Mouse (Mus musculus): Measurements from ENCODE around the gene Kremen1. TPM values are rescaled to one million over a fixed set of nuclear protein-coding genes. Genes with fewer than 3 reads are reported as not detected.
A peak's percentile ranks its signal among the peaks of the same experiment; 100 is the strongest.

Kremen1 gene
- polyA plus RNA-seq, 1 experiment from 2014 or later = 12.1 TPM

GRCm38 (mm10) chr11:5239706-5240690 is 21.4 kb downstream of the Kremen1 start:
- Histone ChIP-seq H3K4me3 (peak overlapping the region; percentile 21; the same call in 1 of the 2 replicates), H3K27me3 (ENCODE audit: insufficient read depth, poor library complexity, severe bottlenecking) (no peaks in the 10 kb centered on the region)

DNA sequence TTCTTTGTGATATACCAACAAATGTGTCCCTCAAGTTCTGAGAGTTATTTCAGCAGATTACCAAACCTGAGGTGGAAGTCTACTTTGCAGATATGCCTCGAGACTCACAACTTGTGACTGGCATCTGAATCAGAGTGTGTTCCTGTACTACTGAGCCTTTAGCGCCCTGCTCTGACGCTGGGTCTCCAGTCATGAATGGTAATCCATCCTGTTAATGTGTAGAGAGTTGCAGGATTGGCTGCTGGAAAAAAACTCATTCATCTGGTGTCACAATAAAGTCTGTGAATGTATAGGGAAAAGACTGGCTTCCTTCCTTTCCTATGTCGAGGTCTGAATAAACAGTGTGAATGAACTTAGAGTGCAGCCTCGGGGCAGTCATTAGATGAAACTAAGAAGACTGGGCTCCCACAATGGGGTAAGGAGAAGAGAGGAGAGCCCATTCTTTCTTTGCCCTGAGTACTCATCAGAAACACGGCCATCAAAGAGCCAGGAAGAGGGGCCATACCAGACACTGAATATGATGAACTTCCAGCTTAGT is 41.4 kb downstream of the Kremen1 start:
- H3K27ac ChIP-seq = no peak overlapping the region
- H3K9me3 ChIP-seq = no peaks in the 10 kb centered on the region
- DNase-seq (ENCODE audit: low spot score) = no peak
- WGBS = 58% methylated on average over 6 of the region's 6 CpGs
- H3K4me1 ChIP-seq (replicated peaks) = 0 out of 2 replicates have a peak, but pooled peaks cover 12% of the 10 kb centered on the region
- no peak overlapping the region for H3K4me3 ChIP-seq
- H3K36me3 ChIP-seq = no peaks in the 10 kb centered on the region
- no peaks in the 10 kb centered on the region for H3K27me3 ChIP-seq (ENCODE audit: insufficient read depth, poor library complexity, severe bottlenecking)

More at GRCm38 (mm10) chr11:5239706-5240690, 21.4 kb downstream of the Kremen1 start:
- peak overlapping the region; percentile 81 for H3K27ac ChIP-seq
- DNase-seq (ENCODE audit: low spot score) = peak; percentile 61
- no peaks in the 10 kb centered on the region for H3K9me3 ChIP-seq
- peaks cover 52% of the 10 kb centered on the region for H3K4me1 ChIP-seq (replicated peaks)
- 12% methylated on average over 10 of the region's 10 CpGs for WGBS
- H3K36me3 ChIP-seq = peaks cover 38% of the 10 kb centered on the region

DNA sequence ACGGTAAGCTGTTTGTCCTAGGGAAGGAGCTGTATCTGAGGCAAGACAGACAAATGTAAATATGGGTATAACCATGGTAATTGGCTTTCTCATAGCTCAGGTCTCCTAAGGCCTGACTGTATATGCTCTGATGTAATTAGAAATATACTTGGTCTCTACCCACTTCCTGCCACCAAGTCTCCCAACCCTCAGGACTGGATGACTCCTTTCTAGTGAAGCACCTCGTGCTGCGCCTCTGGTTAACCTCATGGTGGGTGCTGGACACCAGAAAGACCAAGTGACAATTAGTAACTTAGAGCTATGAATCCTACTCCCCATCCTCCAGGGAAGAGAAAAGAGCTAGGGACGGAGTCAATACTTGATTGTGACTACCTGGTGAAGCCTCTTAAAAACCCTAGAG is 42.0 kb downstream of the Kremen1 start:
- H3K9me3 ChIP-seq = no peaks in the 10 kb centered on the region
- WGBS = 94% methylated on average over 4 of the region's 4 CpGs
- no peak overlapping the region for H3K27ac ChIP-seq
- H3K27me3 ChIP-seq (ENCODE audit: insufficient read depth, poor library complexity, severe bottlenecking) = no peaks in the 10 kb centered on the region
- 0 out of 2 replicates have a peak, but pooled peaks cover 12% of the 10 kb centered on the region for H3K4me1 ChIP-seq (replicated peaks)
- DNase-seq (ENCODE audit: low spot score) = no peak
- H3K4me3 ChIP-seq = no peak overlapping the region
- H3K36me3 ChIP-seq = 0 out of 2 replicates have a peak, but pooled peaks cover 3% of the 10 kb centered on the region

DNA sequence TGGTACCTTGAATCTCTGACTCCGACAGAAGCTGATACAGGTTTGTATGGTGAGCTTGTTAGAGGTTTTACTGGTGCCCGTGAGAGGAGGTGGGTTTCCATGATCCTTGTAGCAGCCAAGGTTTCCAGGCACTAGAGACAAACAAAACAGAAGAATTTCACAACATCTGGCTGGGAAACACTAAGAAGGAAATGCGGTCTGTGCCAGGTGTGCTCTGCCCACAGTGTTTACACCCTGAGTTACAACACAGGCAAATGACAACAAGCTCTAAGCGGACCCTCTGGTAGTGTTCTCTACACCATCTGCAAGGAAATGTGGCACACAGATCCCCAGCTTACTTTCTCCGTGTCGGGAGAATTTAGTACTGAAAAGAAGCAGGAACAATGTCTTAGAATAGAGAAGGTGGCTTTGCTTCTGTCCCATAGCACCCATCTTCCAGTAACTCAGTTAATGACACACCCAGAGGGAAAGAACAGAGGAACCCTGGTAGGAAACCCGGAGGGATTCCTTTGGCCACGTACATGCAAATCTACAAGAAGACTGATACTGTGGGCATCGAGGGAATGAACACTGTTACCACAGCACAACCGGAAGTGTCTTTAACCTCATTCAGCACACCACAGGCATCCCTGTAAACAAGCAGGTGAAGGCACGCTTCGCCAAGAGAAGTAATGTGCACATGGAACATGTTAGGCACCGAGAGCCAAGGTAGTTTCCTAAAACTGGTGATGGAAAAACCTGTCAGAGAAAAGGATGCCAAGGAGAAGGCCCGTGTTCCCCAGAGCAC is 45.8 kb downstream of the Kremen1 start:
- no peak for DNase-seq (ENCODE audit: low spot score)
- no peaks in the 10 kb centered on the region for H3K27me3 ChIP-seq (ENCODE audit: insufficient read depth, poor library complexity, severe bottlenecking)
- H3K36me3 ChIP-seq = 0 out of 2 replicates have a peak, but pooled peaks cover 10% of the 10 kb centered on the region
- WGBS = 88% methylated on average over 14 of the region's 14 CpGs
- no peak overlapping the region for H3K27ac ChIP-seq
- H3K9me3 ChIP-seq = no peaks in the 10 kb centered on the region
- no peak overlapping the region for H3K4me3 ChIP-seq
- 0 out of 2 replicates have a peak, but pooled peaks cover 6% of the 10 kb centered on the region for H3K4me1 ChIP-seq (replicated peaks)

- 92% methylated on average over 6 of the region's 6 CpGs for WGBS
- no peak overlapping the region for H3K27ac ChIP-seq
- DNase-seq (ENCODE audit: low spot score) = no peak
Observed at GRCm38 (mm10) chr11:5214483-5215040, 46.8 kb downstream of the Kremen1 start.

DNA sequence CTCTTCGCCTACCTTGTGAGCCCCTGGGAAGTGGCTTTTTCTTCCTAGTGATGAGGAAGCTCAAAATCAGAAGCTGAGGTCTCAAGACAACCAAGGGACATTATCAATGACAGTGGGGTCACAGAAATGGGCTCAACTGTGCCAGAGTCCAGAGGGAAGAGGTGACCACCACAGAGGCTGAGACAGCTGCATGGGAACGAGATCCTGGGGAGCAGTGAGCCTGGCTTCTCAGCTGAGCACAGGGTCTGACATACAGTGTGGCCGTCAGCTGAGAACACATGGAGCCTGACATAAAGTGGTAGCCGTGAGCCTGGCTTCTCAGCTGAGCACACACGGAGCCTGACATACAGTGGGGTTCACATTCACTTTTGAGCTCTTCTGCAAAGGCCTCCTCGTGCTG is 58.3 kb downstream of the Kremen1 start:
- H3K27me3 ChIP-seq (ENCODE audit: insufficient read depth, poor library complexity, severe bottlenecking) = no peaks in the 10 kb centered on the region
- 89% methylated on average over 6 of the region's 6 CpGs for WGBS
- no peak overlapping the region for H3K4me3 ChIP-seq
- no peak for DNase-seq (ENCODE audit: low spot score)
- H3K4me1 ChIP-seq (replicated peaks) = peaks cover 42% of the 10 kb centered on the region
- no peaks in the 10 kb centered on the region for H3K9me3 ChIP-seq
- no peak overlapping the region for H3K27ac ChIP-seq
- peaks cover 39% of the 10 kb centered on the region for H3K36me3 ChIP-seq

More at GRCm38 (mm10) chr11:5214483-5215040, 46.8 kb downstream of the Kremen1 start:
- Histone ChIP-seq H3K4me3 (no peak overlapping the region), H3K36me3 (peaks cover 13% of the 10 kb centered on the region), H3K27me3 (ENCODE audit: insufficient read depth, poor library complexity, severe bottlenecking) (no peaks in the 10 kb centered on the region), H3K4me1 (replicated peaks) (no peaks in the 10 kb centered on the region), H3K9me3 (no peaks in the 10 kb centered on the region)

DNA sequence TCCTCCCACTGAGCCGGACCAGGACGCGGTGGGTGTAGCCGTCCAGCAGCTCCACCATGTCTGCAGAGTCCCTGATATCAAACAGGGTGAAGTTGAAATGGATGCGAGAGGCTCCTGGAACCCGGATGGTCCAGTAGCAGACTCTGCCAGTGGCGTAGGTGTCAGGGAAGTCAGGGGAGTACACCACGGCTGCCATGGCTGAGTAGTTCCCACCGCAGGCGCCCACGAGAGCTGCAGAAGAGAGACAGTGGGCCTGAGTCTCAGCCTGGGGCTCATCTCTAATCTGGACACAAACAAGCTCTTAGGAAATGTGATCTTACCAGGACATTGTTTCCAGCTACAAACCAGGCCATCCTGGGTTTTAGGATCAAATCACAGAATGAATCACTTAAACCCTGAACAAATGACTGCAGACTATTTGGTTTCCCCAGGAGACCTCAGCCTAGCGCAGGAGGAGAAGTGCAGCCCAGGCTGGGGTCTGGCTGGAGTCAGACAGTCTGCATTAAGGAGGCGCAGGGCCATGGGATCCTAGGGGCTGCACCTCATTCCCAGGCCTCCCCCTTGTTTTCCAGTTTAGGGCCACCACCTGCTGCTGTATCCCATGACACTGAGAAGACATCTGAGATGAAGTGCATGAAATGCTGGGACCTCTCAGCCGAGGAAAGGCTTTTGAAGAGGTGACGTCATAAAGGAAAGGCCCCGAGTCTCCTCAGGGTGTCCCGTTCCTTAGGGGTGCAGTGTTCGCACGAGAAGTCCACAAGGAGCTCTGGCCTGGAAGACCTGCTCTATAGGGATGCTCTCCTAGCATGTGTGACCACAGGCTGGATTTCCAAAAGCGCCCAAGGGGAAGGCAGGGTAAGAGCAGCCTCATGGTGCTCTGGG is 59.3 kb downstream of the Kremen1 start:
- Histone ChIP-seq H3K27me3 (ENCODE audit: insufficient read depth, poor library complexity, severe bottlenecking) (no peaks in the 10 kb centered on the region), H3K27ac (peak overlapping the region; percentile 71), H3K4me3 (no peak overlapping the region), H3K9me3 (no peaks in the 10 kb centered on the region), H3K36me3 (peaks cover 39% of the 10 kb centered on the region), H3K4me1 (replicated peaks) (peaks cover 39% of the 10 kb centered on the region)
- DNase-seq (ENCODE audit: low spot score) = no peak
- WGBS = 84% methylated on average over 20 of the region's 20 CpGs

DNA sequence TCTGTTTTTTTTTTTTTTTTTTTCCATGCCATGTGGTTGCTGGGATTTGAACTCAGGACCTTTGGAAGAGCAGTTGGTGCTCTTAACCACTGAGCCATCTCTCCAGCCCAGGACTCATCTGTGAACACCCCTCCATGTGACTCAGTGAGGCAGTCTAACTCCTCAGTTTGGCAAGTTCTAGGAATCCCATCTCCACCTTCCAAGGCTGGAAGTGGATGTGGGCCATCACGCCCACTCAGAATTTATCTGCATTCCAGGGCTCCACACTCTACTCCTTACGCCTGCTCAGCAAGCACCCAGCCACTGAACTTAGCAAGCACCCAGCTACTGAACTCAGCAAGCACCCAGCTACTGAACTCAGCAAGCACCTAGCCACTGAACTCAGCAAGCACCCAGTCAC is 61.5 kb downstream of the Kremen1 start:
- 88% methylated on average over 2 of the region's 2 CpGs for WGBS
- Histone ChIP-seq H3K4me1 (replicated peaks) (peaks cover 39% of the 10 kb centered on the region), H3K27me3 (ENCODE audit: insufficient read depth, poor library complexity, severe bottlenecking) (no peaks in the 10 kb centered on the region), H3K36me3 (peaks cover 38% of the 10 kb centered on the region), H3K4me3 (no peak overlapping the region), H3K27ac (no peak overlapping the region), H3K9me3 (no peaks in the 10 kb centered on the region)
- no peak for DNase-seq (ENCODE audit: low spot score)

GRCm38 (mm10) chr11:5197068-5197467 is 64.3 kb downstream of the Kremen1 start:
- Histone ChIP-seq H3K4me1 (replicated peaks) (peaks cover 51% of the 10 kb centered on the region), H3K4me3 (no peak overlapping the region), H3K27me3 (ENCODE audit: insufficient read depth, poor library complexity, severe bottlenecking) (no peaks in the 10 kb centered on the region), H3K9me3 (no peaks in the 10 kb centered on the region), H3K36me3 (peaks cover 45% of the 10 kb centered on the region), H3K27ac (peak overlapping the region; percentile 68)
- WGBS = 86% methylated on average over 5 of the region's 5 CpGs
- no peak for DNase-seq (ENCODE audit: low spot score)

DNA sequence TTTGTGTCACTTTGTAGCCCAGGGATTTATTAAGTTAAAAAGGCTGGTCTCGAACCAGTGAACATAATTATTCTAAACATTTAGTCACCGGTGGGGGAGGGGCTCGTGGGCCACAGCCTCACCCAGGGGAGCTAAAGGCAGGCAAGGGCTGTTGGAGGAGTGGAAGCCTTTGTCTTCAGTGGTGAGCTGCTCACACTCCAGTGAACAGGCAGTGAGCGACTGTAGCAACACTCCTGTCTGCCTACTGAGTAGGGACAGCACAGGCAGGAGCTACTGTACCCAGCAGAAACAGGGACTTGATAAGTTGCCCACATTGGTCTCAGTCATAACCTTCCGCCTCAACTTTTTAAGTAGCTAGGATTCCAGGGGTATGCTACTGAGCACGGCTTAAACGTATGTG is 64.8 kb downstream of the Kremen1 start:
- Histone ChIP-seq H3K27me3 (ENCODE audit: insufficient read depth, poor library complexity, severe bottlenecking) (no peaks in the 10 kb centered on the region), H3K27ac (peak overlapping the region; percentile 68; the same call in 1 of the 2 replicates), H3K4me1 (replicated peaks) (peaks cover 51% of the 10 kb centered on the region), H3K9me3 (no peaks in the 10 kb centered on the region), H3K4me3 (no peak overlapping the region), H3K36me3 (peaks cover 40% of the 10 kb centered on the region)
- 65% methylated on average over 7 of the region's 7 CpGs for WGBS
- DNase-seq (ENCODE audit: low spot score) = no peak

GRCm38 (mm10) chr11:5193576-5193881 is 67.8 kb downstream of the Kremen1 start:
- Histone ChIP-seq H3K4me3 (no peak overlapping the region), H3K4me1 (replicated peaks) (peaks cover 63% of the 10 kb centered on the region), H3K36me3 (peaks cover 28% of the 10 kb centered on the region), H3K27ac (peak overlapping the region; percentile 9), H3K9me3 (no peaks in the 10 kb centered on the region), H3K27me3 (ENCODE audit: insufficient read depth, poor library complexity, severe bottlenecking) (no peaks in the 10 kb centered on the region)
- DNase-seq (ENCODE audit: low spot score) = no peak
- WGBS = 60% methylated on average over 1 of the region's 1 CpGs

Measured in hindbrain, embryonic 10.5 days (tissue).